Mouse (Mus musculus): Measurements from ENCODE around the gene Mylk. TPM values are rescaled to one million over a fixed set of nuclear protein-coding genes. Genes with fewer than 3 reads are reported as not detected.

Gene Mylk
- polyA plus RNA-seq, 1 experiment from 2014 or later: 2.8 TPM

DNA sequence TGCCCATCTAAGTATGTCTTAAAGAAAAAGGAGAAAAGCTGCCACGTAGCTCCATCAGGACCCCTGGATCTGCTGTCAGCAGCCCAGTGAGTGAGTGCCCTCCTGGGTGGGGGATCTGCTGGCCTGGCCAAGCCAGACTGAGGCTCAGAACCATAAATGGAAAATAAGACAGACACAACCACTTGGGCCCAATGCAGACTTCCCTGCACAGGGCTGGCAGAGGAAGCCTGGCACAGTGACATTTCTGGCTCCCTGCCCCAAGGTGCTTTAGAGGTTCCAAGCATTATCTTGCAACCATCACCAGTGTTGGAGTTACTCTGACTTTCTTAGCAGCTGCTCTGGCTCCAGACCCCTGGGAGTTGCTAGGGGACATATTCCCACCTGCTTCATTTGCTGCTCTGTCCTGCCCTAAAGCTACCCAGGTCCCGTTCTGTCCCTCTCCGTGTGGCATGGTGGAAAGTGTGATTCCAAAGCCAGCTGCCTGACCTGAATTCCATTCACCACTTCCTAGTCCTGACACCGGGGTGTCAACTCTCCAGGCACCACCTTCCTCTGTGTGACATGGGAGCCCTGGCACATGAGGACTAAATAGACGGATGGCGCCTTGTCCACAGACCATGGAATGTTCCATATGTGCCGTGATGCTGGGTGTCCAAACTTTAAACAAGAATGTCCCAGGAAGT, 156.7 kb downstream of the Mylk start:
- peaks cover 15% of the 10 kb centered on the region for H3K4me1 ChIP-seq (replicated peaks; ENCODE audit: control insufficient read depth, insufficient read depth, low read length)
- no peaks in the 10 kb centered on the region for H3K36me3 ChIP-seq (ENCODE audit: control insufficient read depth, insufficient read depth)
- no peak overlapping the region for H3K4me3 ChIP-seq (replicated peaks; ENCODE audit: low read length)
- H3K9ac ChIP-seq (replicated peaks; ENCODE audit: low read depth, low read length): no peak overlapping the region
- H3K9me3 ChIP-seq (ENCODE audit: control insufficient read depth, low read length): no peaks in the 10 kb centered on the region
- H3K4me2 ChIP-seq (ENCODE audit: low read length): no peak overlapping the region
- WGBS: 74% methylated on average over 7 of the region's 7 CpGs
- ATAC-seq: peak; percentile 16; the same call in 1 of the 2 replicates
- no peak overlapping the region for H3K27ac ChIP-seq (ENCODE audit: low read length)
- H3K27me3 ChIP-seq (replicated peaks; ENCODE audit: control insufficient read depth, insufficient read depth, low read length): no peaks in the 10 kb centered on the region

DNA sequence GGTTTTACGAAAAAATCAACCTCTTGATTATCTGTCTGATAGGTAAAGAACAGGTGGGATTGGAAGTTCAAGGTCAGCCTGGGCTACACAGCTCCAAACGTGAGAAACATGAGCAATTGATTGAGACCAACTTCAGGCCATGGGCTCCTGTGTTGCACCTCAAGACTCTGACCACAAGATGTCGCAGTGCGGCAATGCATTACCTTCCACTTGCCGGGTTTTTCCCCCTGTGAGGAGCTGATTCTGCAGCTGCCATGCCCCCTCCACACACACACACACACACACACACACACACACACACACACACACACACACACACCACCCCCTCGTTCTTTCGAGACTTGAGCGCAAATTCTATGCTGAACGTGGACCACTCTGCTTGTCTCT, 157.3 kb downstream of the Mylk start:
- peak; percentile 66 for ATAC-seq
- Histone ChIP-seq H3K9me3 (ENCODE audit: control insufficient read depth, low read length) (no peaks in the 10 kb centered on the region), H3K4me3 (replicated peaks; ENCODE audit: low read length) (no peak overlapping the region), H3K27me3 (replicated peaks; ENCODE audit: control insufficient read depth, insufficient read depth, low read length) (no peaks in the 10 kb centered on the region), H3K4me1 (replicated peaks; ENCODE audit: control insufficient read depth, insufficient read depth, low read length) (peaks cover 15% of the 10 kb centered on the region), H3K27ac (ENCODE audit: low read length) (no peak overlapping the region), H3K4me2 (ENCODE audit: low read length) (no peak overlapping the region), H3K36me3 (ENCODE audit: control insufficient read depth, insufficient read depth) (no peaks in the 10 kb centered on the region), H3K9ac (replicated peaks; ENCODE audit: low read depth, low read length) (no peak overlapping the region)
- 15% methylated on average over 9 of the region's 9 CpGs for WGBS

DNA sequence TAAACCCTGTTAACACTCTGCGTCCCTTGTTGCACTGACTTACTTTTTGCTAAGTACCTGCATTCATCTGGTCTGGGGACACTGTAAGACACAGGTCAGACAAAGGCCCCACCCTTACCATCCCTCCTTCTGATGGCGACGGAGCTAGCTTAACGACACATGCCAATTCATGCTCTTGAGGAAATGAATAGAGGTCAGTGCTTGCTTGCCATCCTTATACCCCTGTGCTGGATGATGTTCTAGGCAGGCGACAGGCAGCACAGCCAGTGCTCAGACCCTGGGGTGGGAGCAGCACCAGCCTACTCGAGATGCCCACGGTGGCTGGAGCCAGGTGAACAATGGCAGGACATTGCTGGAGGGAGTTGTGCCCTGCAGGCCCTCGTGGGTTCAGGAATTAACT, 157.8 kb downstream of the Mylk start:
- Histone ChIP-seq H3K27ac (ENCODE audit: low read length) (no peak overlapping the region), H3K9ac (replicated peaks; ENCODE audit: low read depth, low read length) (no peak overlapping the region), H3K9me3 (ENCODE audit: control insufficient read depth, low read length) (no peaks in the 10 kb centered on the region), H3K27me3 (replicated peaks; ENCODE audit: control insufficient read depth, insufficient read depth, low read length) (no peaks in the 10 kb centered on the region), H3K4me1 (replicated peaks; ENCODE audit: control insufficient read depth, insufficient read depth, low read length) (peaks cover 15% of the 10 kb centered on the region), H3K4me2 (ENCODE audit: low read length) (no peak overlapping the region), H3K36me3 (ENCODE audit: control insufficient read depth, insufficient read depth) (no peaks in the 10 kb centered on the region), H3K4me3 (replicated peaks; ENCODE audit: low read length) (no peak overlapping the region)
- WGBS: 70% methylated on average over 8 of the region's 8 CpGs
- 0 out of 2 replicates have a peak, but pooled peaks have one; percentile 9 for ATAC-seq

GRCm38 (mm10) chr16:34904876-34905275, 159.9 kb downstream of the Mylk start:
- no peaks in the 10 kb centered on the region for H3K36me3 ChIP-seq (ENCODE audit: control insufficient read depth, insufficient read depth)
- no peak overlapping the region for H3K9ac ChIP-seq (replicated peaks; ENCODE audit: low read depth, low read length)
- H3K4me2 ChIP-seq (ENCODE audit: low read length): no peak overlapping the region
- ATAC-seq: no peak
- WGBS: 76% methylated on average over 4 of the region's 4 CpGs
- H3K4me1 ChIP-seq (replicated peaks; ENCODE audit: control insufficient read depth, insufficient read depth, low read length): no peaks in the 10 kb centered on the region
- no peaks in the 10 kb centered on the region for H3K9me3 ChIP-seq (ENCODE audit: control insufficient read depth, low read length)
- no peak overlapping the region for H3K27ac ChIP-seq (ENCODE audit: low read length)
- H3K27me3 ChIP-seq (replicated peaks; ENCODE audit: control insufficient read depth, insufficient read depth, low read length): no peaks in the 10 kb centered on the region
- no peak overlapping the region for H3K4me3 ChIP-seq (replicated peaks; ENCODE audit: low read length)

DNA sequence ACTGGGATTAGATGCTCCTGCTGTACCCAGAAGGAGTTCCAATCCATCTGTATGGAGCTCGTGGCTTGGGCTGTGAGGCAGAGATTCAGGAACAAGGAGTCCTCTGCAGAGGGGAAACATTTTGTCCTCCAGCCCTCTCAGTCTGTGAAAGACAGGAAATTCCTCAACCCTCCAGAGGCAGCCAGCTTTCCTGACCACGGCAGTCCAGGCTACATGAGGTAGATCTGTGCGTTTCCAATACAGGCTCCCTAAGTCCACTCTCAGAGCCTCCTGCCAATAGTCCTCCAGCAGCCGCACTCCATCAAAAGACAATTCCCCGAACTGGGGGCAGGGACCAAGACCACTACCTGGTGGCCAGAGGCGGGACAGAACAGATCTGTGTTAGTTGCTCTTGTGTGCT, 164.4 kb downstream of the Mylk start:
- no peaks in the 10 kb centered on the region for H3K9me3 ChIP-seq (ENCODE audit: control insufficient read depth, low read length)
- no peaks in the 10 kb centered on the region for H3K27me3 ChIP-seq (replicated peaks; ENCODE audit: control insufficient read depth, insufficient read depth, low read length)
- H3K36me3 ChIP-seq (ENCODE audit: control insufficient read depth, insufficient read depth): no peaks in the 10 kb centered on the region
- no peak for ATAC-seq
- H3K4me3 ChIP-seq (replicated peaks; ENCODE audit: low read length): no peak overlapping the region
- H3K9ac ChIP-seq (replicated peaks; ENCODE audit: low read depth, low read length): no peak overlapping the region
- H3K4me2 ChIP-seq (ENCODE audit: low read length): no peak overlapping the region
- H3K4me1 ChIP-seq (replicated peaks; ENCODE audit: control insufficient read depth, insufficient read depth, low read length): no peaks in the 10 kb centered on the region
- 81% methylated on average over 6 of the region's 6 CpGs for WGBS
- H3K27ac ChIP-seq (ENCODE audit: low read length): no peak overlapping the region

DNA sequence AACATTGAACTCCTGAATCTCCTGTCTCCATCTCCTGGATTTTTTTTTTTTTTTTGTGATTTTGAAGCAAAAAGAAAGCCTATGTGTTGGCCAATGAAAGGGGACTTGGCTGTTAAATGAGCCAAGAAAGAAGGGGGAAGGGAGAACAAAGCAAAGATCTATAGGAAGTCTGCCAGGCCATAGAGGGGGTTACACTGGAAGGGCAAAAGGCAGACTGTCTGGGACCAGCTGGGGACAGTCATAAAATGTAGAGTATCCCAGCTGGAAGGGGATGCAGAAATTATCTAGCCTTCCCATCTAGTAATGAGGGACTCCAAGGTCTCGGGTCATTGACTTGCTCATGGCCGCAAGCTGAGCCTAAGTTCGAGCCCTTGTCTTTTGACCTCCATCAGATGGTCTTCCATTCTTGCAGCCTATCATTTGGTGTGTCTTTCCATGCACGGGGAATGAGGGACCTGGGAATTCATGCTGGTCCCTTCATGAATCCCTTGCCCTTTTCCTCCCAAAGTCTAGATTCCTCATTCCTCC, 172.4 kb downstream of the Mylk start:
- H3K4me2 ChIP-seq (ENCODE audit: low read length): no peak overlapping the region
- H3K27ac ChIP-seq (ENCODE audit: low read length): no peak overlapping the region
- H3K4me1 ChIP-seq (replicated peaks; ENCODE audit: control insufficient read depth, insufficient read depth, low read length): no peaks in the 10 kb centered on the region
- no peaks in the 10 kb centered on the region for H3K9me3 ChIP-seq (ENCODE audit: control insufficient read depth, low read length)
- H3K4me3 ChIP-seq (replicated peaks; ENCODE audit: low read length): no peak overlapping the region
- H3K27me3 ChIP-seq (replicated peaks; ENCODE audit: control insufficient read depth, insufficient read depth, low read length): no peaks in the 10 kb centered on the region
- ATAC-seq: no peak
- no peaks in the 10 kb centered on the region for H3K36me3 ChIP-seq (ENCODE audit: control insufficient read depth, insufficient read depth)
- WGBS: 91% methylated on average over 4 of the region's 4 CpGs
- no peak overlapping the region for H3K9ac ChIP-seq (replicated peaks; ENCODE audit: low read depth, low read length)

- no peak for ATAC-seq
- H3K9ac ChIP-seq (replicated peaks; ENCODE audit: low read depth, low read length): no peak overlapping the region
- H3K4me2 ChIP-seq (ENCODE audit: low read length): no peak overlapping the region
- 16% methylated on average over 6 of the region's 6 CpGs for WGBS
- H3K4me1 ChIP-seq (replicated peaks; ENCODE audit: control insufficient read depth, insufficient read depth, low read length): no peaks in the 10 kb centered on the region
- H3K9me3 ChIP-seq (ENCODE audit: control insufficient read depth, low read length): no peaks in the 10 kb centered on the region
- H3K36me3 ChIP-seq (ENCODE audit: control insufficient read depth, insufficient read depth): no peaks in the 10 kb centered on the region
- H3K4me3 ChIP-seq (replicated peaks; ENCODE audit: low read length): no peak overlapping the region
- no peaks in the 10 kb centered on the region for H3K27me3 ChIP-seq (replicated peaks; ENCODE audit: control insufficient read depth, insufficient read depth, low read length)
- no peak overlapping the region for H3K27ac ChIP-seq (ENCODE audit: low read length)
Observed at GRCm38 (mm10) chr16:34920182-34920581, 175.2 kb downstream of the Mylk start.

- Histone ChIP-seq H3K27ac (ENCODE audit: low read length) (no peak overlapping the region), H3K4me2 (ENCODE audit: low read length) (no peak overlapping the region), H3K27me3 (replicated peaks; ENCODE audit: control insufficient read depth, insufficient read depth, low read length) (no peaks in the 10 kb centered on the region), H3K36me3 (ENCODE audit: control insufficient read depth, insufficient read depth) (no peaks in the 10 kb centered on the region), H3K4me3 (replicated peaks; ENCODE audit: low read length) (no peak overlapping the region), H3K4me1 (replicated peaks; ENCODE audit: control insufficient read depth, insufficient read depth, low read length) (no peaks in the 10 kb centered on the region), H3K9ac (replicated peaks; ENCODE audit: low read depth, low read length) (no peak overlapping the region), H3K9me3 (ENCODE audit: control insufficient read depth, low read length) (no peaks in the 10 kb centered on the region)
- ATAC-seq: no peak
- WGBS: 67% methylated on average over 8 of the region's 8 CpGs
Observed at GRCm38 (mm10) chr16:34920868-34921267, 175.9 kb downstream of the Mylk start.

DNA sequence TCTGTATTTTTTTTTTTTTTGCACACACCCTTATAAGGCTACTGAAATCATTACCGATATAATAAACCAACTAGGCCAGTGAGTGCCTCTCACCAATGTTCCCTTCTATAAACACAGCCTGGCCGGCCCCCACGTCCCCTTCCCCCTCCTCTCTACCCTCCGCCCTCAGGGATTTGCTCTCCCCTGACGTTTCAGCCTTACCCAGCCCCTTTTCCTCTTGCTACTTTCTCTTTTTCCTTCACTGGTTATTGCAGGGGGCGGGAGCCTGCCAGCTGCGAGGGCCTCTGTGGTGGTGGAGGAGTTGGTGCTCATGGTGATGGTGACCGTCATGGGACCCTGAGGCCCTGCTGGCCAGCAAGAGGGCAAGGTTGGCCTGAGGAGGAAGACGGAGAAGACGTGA, 176.3 kb downstream of the Mylk start:
- H3K36me3 ChIP-seq (ENCODE audit: control insufficient read depth, insufficient read depth): no peaks in the 10 kb centered on the region
- H3K4me2 ChIP-seq (ENCODE audit: low read length): no peak overlapping the region
- H3K4me3 ChIP-seq (replicated peaks; ENCODE audit: low read length): no peak overlapping the region
- no peaks in the 10 kb centered on the region for H3K9me3 ChIP-seq (ENCODE audit: control insufficient read depth, low read length)
- no peak for ATAC-seq
- H3K27ac ChIP-seq (ENCODE audit: low read length): no peak overlapping the region
- H3K27me3 ChIP-seq (replicated peaks; ENCODE audit: control insufficient read depth, insufficient read depth, low read length): no peaks in the 10 kb centered on the region
- WGBS: 77% methylated on average over 10 of the region's 10 CpGs
- H3K9ac ChIP-seq (replicated peaks; ENCODE audit: low read depth, low read length): no peak overlapping the region
- H3K4me1 ChIP-seq (replicated peaks; ENCODE audit: control insufficient read depth, insufficient read depth, low read length): no peaks in the 10 kb centered on the region

GRCm38 (mm10) chr16:34923630-34924029, 178.6 kb downstream of the Mylk start:
- Histone ChIP-seq H3K9me3 (ENCODE audit: control insufficient read depth, low read length) (no peaks in the 10 kb centered on the region), H3K9ac (replicated peaks; ENCODE audit: low read depth, low read length) (no peak overlapping the region), H3K36me3 (ENCODE audit: control insufficient read depth, insufficient read depth) (no peaks in the 10 kb centered on the region), H3K4me1 (replicated peaks; ENCODE audit: control insufficient read depth, insufficient read depth, low read length) (no peaks in the 10 kb centered on the region), H3K4me2 (ENCODE audit: low read length) (no peak overlapping the region), H3K4me3 (replicated peaks; ENCODE audit: low read length) (no peak overlapping the region), H3K27ac (ENCODE audit: low read length) (no peak overlapping the region), H3K27me3 (replicated peaks; ENCODE audit: control insufficient read depth, insufficient read depth, low read length) (no peaks in the 10 kb centered on the region)
- no peak for ATAC-seq
- 83% methylated on average over 9 of the region's 9 CpGs for WGBS
